Mouse (Mus musculus) liver, embryonic 14.5 days (tissue): ENCODE results near the gene Mpeg1.

Experiments used
- CTCF ChIP-seq: IDR thresholded peaks from 2 replicates; pipeline ENCODE4 v1.5.1; 2016; ENCODE audit warnings: antibody characterized with exemption, low read depth, control low read depth
- EP300 ChIP-seq: IDR thresholded peaks from 2 replicates; pipeline ENCODE4 v1.6.1; 2016; ENCODE audit warnings: antibody characterized with exemption, low read depth

DNA sequence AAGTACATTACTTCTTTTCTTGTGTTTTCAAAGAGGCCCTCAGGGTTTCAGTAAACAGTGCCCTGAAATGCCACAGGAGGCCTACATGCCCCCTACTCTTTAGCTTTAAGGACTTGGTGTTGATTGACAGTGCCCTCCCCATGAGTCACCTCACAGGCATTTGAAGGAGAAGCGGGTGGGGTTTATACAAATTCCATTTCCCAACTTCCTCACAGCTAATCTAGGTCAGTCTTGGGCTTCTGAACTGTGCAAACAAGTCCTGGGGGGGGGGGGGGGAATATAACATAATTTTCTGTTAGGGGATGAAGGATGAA is 3.1 kb downstream of the Mpeg1 start:
- TF ChIP-seq CTCF (no peak), EP300 (no peak)
